ENCODE assay signal across 9 mouse cellular contexts in the genomic region with DNA sequence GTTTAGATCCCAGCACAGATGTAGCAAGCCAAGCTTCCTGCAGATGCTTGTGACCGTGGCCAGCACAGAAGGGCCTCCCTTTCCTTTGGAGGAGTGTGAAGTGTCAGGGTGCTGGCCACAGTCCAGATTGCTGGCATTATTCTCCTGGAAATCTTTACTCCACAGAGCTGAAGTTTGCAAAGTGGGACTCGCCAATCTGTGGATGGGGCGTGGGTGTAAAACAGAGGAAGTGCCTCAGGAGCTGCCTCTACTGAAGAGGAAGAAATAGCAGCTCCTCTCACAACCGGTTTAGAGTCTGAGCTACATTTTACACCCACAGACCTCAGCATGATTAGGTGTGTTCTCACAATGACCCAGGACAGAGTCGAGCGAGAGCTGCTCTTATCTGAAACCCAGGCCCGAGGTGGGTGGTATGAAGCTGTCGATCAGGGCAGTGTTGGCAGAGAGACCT.
A peak's percentile ranks its signal among the peaks of the same experiment; 100 is the strongest.
DNase-seq lines count a peak whose midpoint lies in the region; ATAC-seq lines count a peak whose summit lies in the region.
"Had no signal": no experiment of that assay in that cellular context is flagged by ENCODE, and none has a peak within 500 bp of the region (broad histone marks: within the 10 kb centered on the region; RNA-seq: fewer than 3 reads in every experiment).

No protein-coding gene starts in this region.

- H3K9ac ChIP-seq in forebrain, embryonic 13.5 days: no peak overlapping the region
- H3K9ac ChIP-seq in forebrain, embryonic 12.5 days: no peak overlapping the region
- no peak overlapping the region for H3K9ac ChIP-seq in midbrain, embryonic 11.5 days (ENCODE audit: low read length)
- H3K9ac ChIP-seq in midbrain, embryonic 13.5 days (replicated peaks): no peak overlapping the region

- no peaks in the 10 kb centered on the region for H3K27me3 ChIP-seq in forebrain, embryonic 13.5 days
- H3K27me3 ChIP-seq in forebrain, embryonic 12.5 days: no peaks in the 10 kb centered on the region
- H3K27me3 ChIP-seq in midbrain, embryonic 11.5 days (ENCODE audit: control insufficient read depth, insufficient read depth, low read length): no peaks in the 10 kb centered on the region
- H3K27me3 ChIP-seq in midbrain, embryonic 13.5 days: no peaks in the 10 kb centered on the region
- no peaks in the 10 kb centered on the region for H3K27me3 ChIP-seq in limb, embryonic 10.5 days (ENCODE audit: low read depth, poor library complexity, severe bottlenecking)

- H3K4me2 ChIP-seq in forebrain, embryonic 13.5 days: no peak overlapping the region
- no peak overlapping the region for H3K4me2 ChIP-seq in forebrain, embryonic 12.5 days
- no peak overlapping the region for H3K4me2 ChIP-seq in midbrain, embryonic 11.5 days
- no peak overlapping the region for H3K4me2 ChIP-seq in midbrain, embryonic 13.5 days (replicated peaks)

- no peak overlapping the region for H3K27ac ChIP-seq in forebrain, embryonic 13.5 days
- no peak overlapping the region for H3K27ac ChIP-seq in forebrain, embryonic 12.5 days
- H3K27ac ChIP-seq in midbrain, embryonic 11.5 days (ENCODE audit: low read depth, low read length): no peak overlapping the region
- H3K27ac ChIP-seq in midbrain, embryonic 13.5 days: no peak overlapping the region
- no peak overlapping the region for H3K27ac ChIP-seq in limb, embryonic 10.5 days

- H3K4me3 ChIP-seq in forebrain, embryonic 13.5 days: no peak overlapping the region
- H3K4me3 ChIP-seq in forebrain, embryonic 12.5 days (replicated peaks): no peak overlapping the region
- no peak overlapping the region for H3K4me3 ChIP-seq in midbrain, embryonic 11.5 days (ENCODE audit: low read depth, low read length)
- no peak overlapping the region for H3K4me3 ChIP-seq in midbrain, embryonic 13.5 days (replicated peaks)
- H3K4me3 ChIP-seq in limb, embryonic 10.5 days: no peak overlapping the region

- ATAC-seq in forebrain, embryonic 13.5 days: 0 out of 2 replicates have a peak, but pooled peaks have one; percentile 45
- no peak for ATAC-seq in forebrain, embryonic 12.5 days (ENCODE audit: low FRiP score)
- no peak for ATAC-seq in midbrain, embryonic 11.5 days (ENCODE audit: low FRiP score)
- no peak for ATAC-seq in midbrain, embryonic 13.5 days

- 68% methylated on average over 8 of the region's 8 CpGs for WGBS in forebrain, embryonic 13.5 days
- WGBS in forebrain, embryonic 12.5 days: 78% methylated on average over 8 of the region's 8 CpGs
- WGBS in midbrain, embryonic 11.5 days: 86% methylated on average over 8 of the region's 8 CpGs
- 83% methylated on average over 8 of the region's 8 CpGs for WGBS in midbrain, embryonic 13.5 days
- 82% methylated on average over 8 of the region's 8 CpGs for WGBS in limb, embryonic 10.5 days

- peak; percentile 56 for DNase-seq in midbrain, embryonic 11.5 days (ENCODE audit: low spot score, missing footprints)
- peak; percentile 74 for DNase-seq in left cerebral cortex, adult 11 months (ENCODE audit: low spot score)
- peak; percentile 80 for DNase-seq in right cerebral cortex, postnatal 14 days
- no peak for DNase-seq in c-Kit-positive CD71-positive TER-119-positive erythroid progenitor cells, embryonic 14.5 days (ENCODE audit: low spot score)
- DNase-seq in limb, embryonic 10.5 days (ENCODE audit: low spot score): no peak
- DNase-seq: B cell, adult 2 months had no signal

- H3K4me1 ChIP-seq in forebrain, embryonic 13.5 days: peaks cover 11% of the 10 kb centered on the region; the same call in 1 of the 2 replicates
- H3K4me1 ChIP-seq in forebrain, embryonic 12.5 days: peaks cover 10% of the 10 kb centered on the region; the same call in 1 of the 2 replicates
- H3K4me1 ChIP-seq in midbrain, embryonic 11.5 days (ENCODE audit: control insufficient read depth, insufficient read depth, low read length): no peaks in the 10 kb centered on the region
- H3K4me1 ChIP-seq in midbrain, embryonic 13.5 days (replicated peaks): no peaks in the 10 kb centered on the region
- no peaks in the 10 kb centered on the region for H3K4me1 ChIP-seq in limb, embryonic 10.5 days

- no peaks in the 10 kb centered on the region for H3K9me3 ChIP-seq in forebrain, embryonic 13.5 days (replicated peaks)
- H3K9me3 ChIP-seq in forebrain, embryonic 12.5 days: no peaks in the 10 kb centered on the region
- no peaks in the 10 kb centered on the region for H3K9me3 ChIP-seq in midbrain, embryonic 11.5 days (ENCODE audit: control insufficient read depth, low read length)
- no peaks in the 10 kb centered on the region for H3K9me3 ChIP-seq in midbrain, embryonic 13.5 days
- H3K9me3 ChIP-seq in limb, embryonic 10.5 days (replicated peaks): no peaks in the 10 kb centered on the region

- H3K36me3 ChIP-seq in forebrain, embryonic 13.5 days (ENCODE audit: poor library complexity, severe bottlenecking): no peaks in the 10 kb centered on the region
- H3K36me3 ChIP-seq in forebrain, embryonic 12.5 days (replicated peaks): no peaks in the 10 kb centered on the region
- H3K36me3 ChIP-seq in midbrain, embryonic 11.5 days (ENCODE audit: control insufficient read depth, insufficient read depth, low read length): no peaks in the 10 kb centered on the region
- H3K36me3 ChIP-seq in midbrain, embryonic 13.5 days: no peaks in the 10 kb centered on the region
- no peaks in the 10 kb centered on the region for H3K36me3 ChIP-seq in limb, embryonic 10.5 days

Comparison
In these comparisons a context has a peak if more than half of its experiments do, and no peak if none do; other contexts are left out.
1. DNase-seq: peak in midbrain, embryonic 11.5 days (single experiment), left cerebral cortex, adult 11 months (single experiment) and right cerebral cortex, postnatal 14 days (single experiment); none in c-Kit-positive CD71-positive TER-119-positive erythroid progenitor cells, embryonic 14.5 days (single experiment) and limb, embryonic 10.5 days (single experiment).